Mouse (Mus musculus) E14TG2a.4 (cell line): ENCODE measurements around the gene Sertad3.

Experiments used
- H3K27me3 ChIP-seq: 2 replicates; pipeline ENCODE4 v1.6.1; 2014; ENCODE audit warnings: low read length, control low read depth; ENCODE audit not compliant: insufficient read depth
- H3K36me3 ChIP-seq: 2 replicates; pipeline ENCODE4 v1.6.1; 2014; ENCODE audit warnings: low read length, control low read depth; ENCODE audit not compliant: insufficient read depth
- H3K4me1 ChIP-seq: replicated peaks from 2 replicates; pipeline ENCODE4 v1.6.1; 2014; ENCODE audit warnings: low read depth, low read length, control low read depth
- H3K4me3 ChIP-seq: replicated peaks from 2 replicates; pipeline ENCODE4 v1.5.1; 2014; ENCODE audit warnings: mild to moderate bottlenecking, low read length
- H3K9me3 ChIP-seq: 2 replicates; pipeline ENCODE4 v1.6.1; 2014; ENCODE audit warnings: low read length, control low read depth
- CTCF ChIP-seq: conservative IDR thresholded peaks from 2 replicates; pipeline ENCODE4 v1.5.1; 2014; ENCODE audit warnings: low read length
- NANOG ChIP-seq: IDR thresholded peaks from 2 replicates; pipeline ENCODE4 v1.6.1; 2014; ENCODE audit warnings: borderline replicate concordance, low read length, mixed read lengths
- POU5F1 ChIP-seq: IDR thresholded peaks from 2 replicates; pipeline ENCODE4 v1.6.1; 2014; ENCODE audit warnings: low read length, borderline replicate concordance

Sertad3 gene

DNA sequence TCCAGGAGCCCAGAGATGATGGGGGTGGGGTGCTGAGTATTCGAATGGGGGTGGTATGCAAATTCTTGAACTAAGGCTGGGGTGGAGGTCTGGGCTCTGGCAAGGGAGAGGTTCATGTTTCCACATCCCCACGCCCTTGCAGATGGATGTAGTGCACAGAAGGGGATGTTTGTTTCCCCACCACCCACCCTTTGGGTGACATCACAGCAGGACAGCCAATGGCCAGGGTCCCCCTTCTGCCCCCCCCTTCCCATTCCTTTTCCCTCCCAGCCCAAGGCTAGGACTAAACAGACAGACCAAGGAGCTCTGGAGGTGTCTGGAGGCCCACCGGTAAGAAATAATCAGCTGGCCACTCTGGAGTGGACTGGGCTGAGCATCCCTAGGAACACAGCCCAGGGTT, 25.5 kb downstream of the Sertad3 start, which contains the start of gene Prx:
TSS of gene Prx (plus strand) at position 289 of the 400 bp plus-strand sequence.
- peak within 1 kb of the TSS; percentile 60 for H3K4me3 ChIP-seq
- H3K4me1 ChIP-seq, result peaks cover 84% of the 10 kb centered on the region
- no peak for TF ChIP-seq POU5F1
- H3K27me3 ChIP-seq, result no peaks in the 10 kb centered on the region
- no peaks in the 10 kb centered on the region for H3K9me3 ChIP-seq
- no peaks in the 10 kb centered on the region; the same call in 1 of the 2 replicates for H3K36me3 ChIP-seq

DNA sequence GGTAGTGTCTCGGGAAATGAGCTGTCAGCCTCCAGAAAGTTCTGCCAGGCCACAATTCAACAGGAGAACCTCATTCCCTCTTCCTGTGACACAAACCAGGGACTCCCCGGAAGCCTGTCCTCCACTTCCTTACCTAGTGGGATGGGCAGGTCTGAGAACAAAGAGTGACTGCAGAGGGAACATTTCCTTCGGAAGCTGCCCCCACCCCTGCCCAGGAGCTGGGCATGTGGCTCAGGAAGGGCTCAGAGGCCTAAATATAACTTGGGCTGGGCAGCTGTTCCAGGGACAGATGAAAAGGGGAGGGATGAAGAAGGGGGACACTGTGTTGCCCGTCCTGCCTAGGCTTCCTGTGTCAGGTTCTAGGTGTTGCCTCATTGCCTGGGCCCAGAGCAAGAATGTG, 28.1 kb downstream of the Sertad3 start:
- Histone ChIP-seq H3K27me3 (no peaks in the 10 kb centered on the region), H3K36me3 (peaks cover 22% of the 10 kb centered on the region), H3K9me3 (no peaks in the 10 kb centered on the region), H3K4me3 (peak overlapping the region; percentile 5; the same call in 1 of the 2 replicates), H3K4me1 (peaks cover 93% of the 10 kb centered on the region)
- TF ChIP-seq POU5F1 (no peak), CTCF (no peak), NANOG (no peak)

DNA sequence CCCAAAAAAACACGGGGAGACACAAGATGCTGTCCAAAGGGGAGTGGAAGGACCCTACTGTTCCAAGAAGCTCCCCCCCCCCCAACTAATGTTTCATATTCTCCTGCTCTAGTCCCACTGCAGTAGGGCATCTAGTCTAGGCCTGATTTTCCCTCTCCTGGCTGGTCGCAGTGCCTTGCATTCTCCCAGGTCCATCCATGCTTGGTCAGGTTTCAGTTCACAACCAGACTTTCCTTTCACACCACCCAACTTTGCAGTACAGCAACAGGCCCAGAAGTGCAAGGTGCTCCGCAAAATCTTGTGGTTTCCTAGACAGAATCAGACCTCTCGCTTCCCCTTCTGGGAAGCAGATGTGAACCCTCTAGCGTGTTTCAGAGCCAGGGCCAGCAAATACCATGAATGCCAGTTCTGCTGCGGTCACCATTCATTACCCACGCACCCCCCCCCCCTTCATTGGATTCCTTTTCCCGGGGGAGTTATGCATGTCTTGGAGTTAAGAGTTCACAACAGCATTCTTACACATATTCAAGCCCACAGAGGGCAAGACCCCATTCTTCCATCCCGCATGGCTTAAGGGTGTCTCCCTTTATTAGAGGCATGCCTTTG, 33.3 kb downstream of the Sertad3 start:
- Histone ChIP-seq H3K27me3 (no peaks in the 10 kb centered on the region), H3K4me3 (peak overlapping the region; percentile 87), H3K9me3 (no peaks in the 10 kb centered on the region), H3K36me3 (peaks cover 28% of the 10 kb centered on the region), H3K4me1 (peaks cover 80% of the 10 kb centered on the region)
- TF ChIP-seq CTCF (no peak), POU5F1 (no peak), NANOG (no peak)

DNA sequence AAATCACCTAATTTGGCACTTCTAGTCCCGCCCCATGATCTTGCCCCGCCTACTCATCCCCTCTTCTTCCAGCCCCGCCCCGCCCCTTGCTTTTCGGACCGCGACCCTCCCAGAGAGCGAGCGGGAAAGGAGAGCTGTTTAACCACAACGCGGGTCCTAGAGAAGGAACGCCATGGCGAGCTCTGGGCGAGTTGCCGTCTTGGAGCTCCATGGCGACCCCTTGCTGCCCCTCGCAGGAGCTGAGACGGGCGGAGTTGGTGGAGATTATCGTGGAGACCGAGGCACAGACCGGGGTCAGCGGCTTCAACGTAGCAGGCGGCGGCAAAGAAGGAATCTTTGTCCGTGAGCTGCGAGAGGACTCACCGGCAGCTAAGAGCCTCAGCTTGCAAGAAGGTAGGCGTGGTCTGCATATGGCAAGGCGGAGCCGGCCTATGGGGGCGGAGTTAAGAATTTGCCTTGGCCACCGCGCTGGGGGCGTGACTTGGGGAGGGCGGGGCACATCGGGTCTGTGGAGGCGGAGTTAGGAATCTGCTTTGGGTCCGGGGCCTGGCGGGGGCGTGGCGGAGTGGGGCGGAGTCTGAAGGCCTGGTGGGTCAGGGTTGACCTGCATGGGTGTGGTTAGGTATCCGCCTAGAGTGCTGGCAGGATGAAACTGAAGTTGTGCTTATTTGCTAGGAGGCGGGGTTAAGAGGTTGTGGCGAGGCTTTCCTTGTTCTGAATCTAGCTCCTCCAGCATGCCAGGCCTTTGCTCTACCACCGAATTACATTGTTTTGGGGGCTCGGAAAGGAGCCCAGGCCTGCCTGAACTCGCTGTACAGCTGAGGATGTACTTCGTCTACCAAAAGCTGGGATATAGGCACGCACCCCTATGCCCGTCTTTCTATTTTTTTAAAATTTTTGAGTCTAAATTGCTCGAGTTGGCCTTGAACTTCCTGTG, 34.4 kb downstream of the Sertad3 start:
- Histone ChIP-seq H3K9me3 (no peaks in the 10 kb centered on the region), H3K27me3 (no peaks in the 10 kb centered on the region), H3K36me3 (peaks cover 28% of the 10 kb centered on the region), H3K4me1 (peaks cover 72% of the 10 kb centered on the region), H3K4me3 (peak overlapping the region; percentile 87)
- no peak for TF ChIP-seq CTCF
- no peak for TF ChIP-seq NANOG
- no peak for TF ChIP-seq POU5F1

DNA sequence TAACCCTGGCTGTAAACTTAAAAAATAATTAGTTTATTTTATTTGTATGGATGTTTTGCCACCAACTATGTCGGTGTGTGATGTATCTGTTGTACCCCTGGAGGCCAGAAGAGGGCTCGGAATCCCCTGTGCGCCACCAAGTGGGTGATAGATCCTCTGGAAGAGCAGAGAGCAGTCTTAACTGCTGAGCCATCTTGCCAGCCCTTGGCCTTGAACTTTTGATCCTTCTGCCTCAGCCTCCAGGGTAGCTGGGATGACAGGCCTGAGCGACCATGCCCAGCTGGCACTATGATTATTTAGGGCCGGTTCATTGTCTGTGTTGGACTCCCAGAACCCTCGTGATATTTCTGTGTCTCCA, 35.1 kb downstream of the Sertad3 start:
- Histone ChIP-seq H3K4me3 (peak overlapping the region; percentile 87), H3K4me1 (peaks cover 68% of the 10 kb centered on the region), H3K27me3 (no peaks in the 10 kb centered on the region), H3K36me3 (peaks cover 28% of the 10 kb centered on the region), H3K9me3 (no peaks in the 10 kb centered on the region)
- TF ChIP-seq NANOG (peak; percentile 41; the same call in 1 of the 2 replicates), CTCF (peak; percentile 41), POU5F1 (no peak)

DNA sequence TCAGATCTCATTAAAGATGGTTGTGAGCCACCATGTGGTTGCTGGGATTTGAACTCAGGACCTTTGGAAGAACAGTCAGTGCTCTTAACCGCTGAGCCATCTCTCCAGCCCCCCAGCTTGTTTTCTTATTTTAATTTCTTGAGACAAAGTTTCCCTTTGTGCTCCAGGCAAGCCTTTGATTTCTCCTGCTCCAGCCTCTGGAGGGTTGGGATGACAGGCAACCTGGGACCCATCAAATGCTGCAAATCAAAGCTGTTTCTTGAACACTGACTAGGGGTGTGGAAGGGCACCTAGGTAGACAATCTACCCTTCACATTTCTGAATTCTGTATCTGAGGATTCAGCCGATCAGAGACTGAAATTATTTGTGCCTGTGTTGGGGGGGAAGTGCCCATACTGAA, 37.2 kb downstream of the Sertad3 start:
- H3K4me3 ChIP-seq, result no peak overlapping the region
- no peaks in the 10 kb centered on the region for H3K9me3 ChIP-seq
- peaks cover 63% of the 10 kb centered on the region for H3K4me1 ChIP-seq
- H3K36me3 ChIP-seq, result peaks cover 21% of the 10 kb centered on the region
- TF ChIP-seq CTCF (no peak), NANOG (no peak), POU5F1 (no peak)
- H3K27me3 ChIP-seq, result no peaks in the 10 kb centered on the region

DNA sequence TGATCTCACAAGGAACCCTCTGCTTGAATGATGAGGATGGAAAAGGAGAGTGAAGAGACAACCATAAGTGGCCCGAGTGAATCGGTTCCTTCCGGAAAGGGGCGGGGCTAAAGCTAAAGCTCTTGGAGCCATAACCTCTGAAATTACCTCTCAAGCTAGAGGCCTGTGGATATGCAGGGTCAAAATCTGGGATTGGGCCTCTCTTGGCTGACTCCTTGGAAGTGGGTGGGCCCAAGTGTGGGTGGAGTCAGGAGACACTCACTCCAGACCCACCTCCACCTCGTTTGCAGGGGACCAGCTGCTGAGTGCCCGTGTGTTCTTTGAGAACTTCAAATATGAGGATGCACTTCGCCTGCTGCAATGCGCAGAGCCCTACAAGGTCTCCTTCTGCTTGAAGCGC, 41.4 kb downstream of the Sertad3 start:
- Histone ChIP-seq H3K36me3 (peaks cover 48% of the 10 kb centered on the region), H3K4me1 (peaks cover 58% of the 10 kb centered on the region), H3K4me3 (peak overlapping the region; percentile 35), H3K27me3 (no peaks in the 10 kb centered on the region), H3K9me3 (no peaks in the 10 kb centered on the region)
- no peak for TF ChIP-seq CTCF
- no peak for TF ChIP-seq NANOG
- TF ChIP-seq POU5F1, result no peak

DNA sequence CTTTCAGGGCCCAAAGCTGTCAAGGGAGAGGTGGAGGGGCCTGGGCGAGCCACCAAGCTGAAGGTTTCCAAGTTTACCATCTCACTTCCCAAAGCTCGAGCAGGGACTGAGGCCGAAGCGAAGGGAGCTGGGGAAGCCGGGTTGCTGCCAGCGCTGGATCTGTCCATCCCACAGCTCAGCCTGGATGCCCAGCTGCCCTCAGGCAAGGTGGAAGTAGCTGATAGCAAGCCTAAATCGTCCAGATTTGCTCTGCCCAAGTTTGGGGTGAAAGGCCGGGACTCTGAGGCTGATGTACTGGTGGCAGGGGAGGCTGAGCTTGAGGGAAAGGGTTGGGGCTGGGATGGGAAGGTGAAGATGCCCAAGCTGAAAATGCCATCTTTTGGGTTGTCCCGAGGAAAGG, 44.7 kb downstream of the Sertad3 start:
- TF ChIP-seq POU5F1 (no peak), CTCF (no peak), NANOG (no peak)
- Histone ChIP-seq H3K27me3 (no peaks in the 10 kb centered on the region), H3K4me3 (no peak overlapping the region), H3K9me3 (no peaks in the 10 kb centered on the region), H3K4me1 (peaks cover 69% of the 10 kb centered on the region), H3K36me3 (peaks cover 49% of the 10 kb centered on the region)
